Mouse (Mus musculus): ENCODE measurements around the gene Camk1g. TPM values are rescaled to one million over a fixed set of nuclear protein-coding genes. Genes with fewer than 3 reads are reported as not detected.

Camk1g gene
- polyA plus RNA-seq, 1 experiment from 2014 or later = 28.7 TPM

- H3K9ac ChIP-seq (replicated peaks) = no peak overlapping the region
- peaks cover 15% of the 10 kb centered on the region for H3K36me3 ChIP-seq
- H3K9me3 ChIP-seq = no peaks in the 10 kb centered on the region
- H3K27me3 ChIP-seq = no peaks in the 10 kb centered on the region
- H3K4me2 ChIP-seq (replicated peaks) = no peak overlapping the region
- ATAC-seq (ENCODE audit: low FRiP score, low read depth) = no peak
- H3K27ac ChIP-seq (replicated peaks) = no peak overlapping the region
- 78% methylated on average over 4 of the region's 4 CpGs for WGBS
- H3K4me1 ChIP-seq = no peaks in the 10 kb centered on the region; the same call in 1 of the 2 replicates
- H3K4me3 ChIP-seq = no peak overlapping the region
Measured at GRCm38 (mm10) chr1:193343853-193344252, 26.2 kb downstream of the Camk1g start.

GRCm38 (mm10) chr1:193342198-193342946, 27.7 kb downstream of the Camk1g start:
- no peak overlapping the region for H3K4me3 ChIP-seq
- H3K36me3 ChIP-seq = no peaks in the 10 kb centered on the region; the same call in 1 of the 2 replicates
- H3K4me1 ChIP-seq = no peaks in the 10 kb centered on the region; the same call in 1 of the 2 replicates
- no peak overlapping the region for H3K27ac ChIP-seq (replicated peaks)
- no peaks in the 10 kb centered on the region for H3K27me3 ChIP-seq
- no peak overlapping the region for H3K9ac ChIP-seq (replicated peaks)
- ATAC-seq (ENCODE audit: low FRiP score, low read depth) = no peak
- 93% methylated on average over 5 of the region's 5 CpGs for WGBS
- no peak overlapping the region for H3K4me2 ChIP-seq (replicated peaks)
- H3K9me3 ChIP-seq = no peaks in the 10 kb centered on the region

GRCm38 (mm10) chr1:193338363-193338995, 31.6 kb downstream of the Camk1g start:
- no peak overlapping the region for H3K4me3 ChIP-seq
- peaks cover 7% of the 10 kb centered on the region for H3K4me1 ChIP-seq
- no peak overlapping the region for H3K9ac ChIP-seq (replicated peaks)
- H3K9me3 ChIP-seq = no peaks in the 10 kb centered on the region
- H3K27me3 ChIP-seq = no peaks in the 10 kb centered on the region
- H3K27ac ChIP-seq (replicated peaks) = no peak overlapping the region
- H3K4me2 ChIP-seq (replicated peaks) = no peak overlapping the region
- no peaks in the 10 kb centered on the region for H3K36me3 ChIP-seq
- ATAC-seq (ENCODE audit: low FRiP score, low read depth) = no peak
- WGBS = 88% methylated on average over 9 of the region's 9 CpGs

- H3K4me2 ChIP-seq (replicated peaks) = no peak overlapping the region
- peaks cover 7% of the 10 kb centered on the region for H3K4me1 ChIP-seq
- H3K27ac ChIP-seq (replicated peaks) = no peak overlapping the region
- no peaks in the 10 kb centered on the region for H3K36me3 ChIP-seq
- 62% methylated on average over 4 of the region's 4 CpGs for WGBS
- H3K4me3 ChIP-seq = no peak overlapping the region
- no peaks in the 10 kb centered on the region for H3K9me3 ChIP-seq
- no peak overlapping the region for H3K9ac ChIP-seq (replicated peaks)
- H3K27me3 ChIP-seq = no peaks in the 10 kb centered on the region
- ATAC-seq (ENCODE audit: low FRiP score, low read depth) = no peak
Measured at GRCm38 (mm10) chr1:193337787-193338310, 32.2 kb downstream of the Camk1g start.

GRCm38 (mm10) chr1:193337018-193337321, 33.1 kb downstream of the Camk1g start:
- Histone ChIP-seq H3K27me3 (no peaks in the 10 kb centered on the region), H3K4me1 (peaks cover 7% of the 10 kb centered on the region), H3K4me3 (no peak overlapping the region), H3K9me3 (no peaks in the 10 kb centered on the region), H3K36me3 (no peaks in the 10 kb centered on the region), H3K4me2 (replicated peaks) (no peak overlapping the region), H3K9ac (replicated peaks) (no peak overlapping the region), H3K27ac (replicated peaks) (no peak overlapping the region)
- WGBS = 95% methylated on average over 9 of the region's 9 CpGs
- no peak for ATAC-seq (ENCODE audit: low FRiP score, low read depth)

- no peaks in the 10 kb centered on the region for H3K27me3 ChIP-seq
- H3K9me3 ChIP-seq = no peaks in the 10 kb centered on the region
- H3K27ac ChIP-seq (replicated peaks) = no peak overlapping the region
- WGBS = 84% methylated on average over 7 of the region's 7 CpGs
- H3K4me3 ChIP-seq = no peak overlapping the region
- peaks cover 7% of the 10 kb centered on the region for H3K4me1 ChIP-seq
- H3K36me3 ChIP-seq = no peaks in the 10 kb centered on the region
- H3K4me2 ChIP-seq (replicated peaks) = no peak overlapping the region
- H3K9ac ChIP-seq (replicated peaks) = no peak overlapping the region
- ATAC-seq (ENCODE audit: low FRiP score, low read depth) = no peak
Measured at GRCm38 (mm10) chr1:193336122-193337017, 33.7 kb downstream of the Camk1g start.

- no peak overlapping the region for H3K9ac ChIP-seq (replicated peaks)
- no peaks in the 10 kb centered on the region; the same call in 1 of the 2 replicates for H3K27me3 ChIP-seq
- no peak for ATAC-seq (ENCODE audit: low FRiP score, low read depth)
- H3K9me3 ChIP-seq = no peaks in the 10 kb centered on the region
- 80% methylated on average over 6 of the region's 6 CpGs for WGBS
- H3K36me3 ChIP-seq = no peaks in the 10 kb centered on the region
- no peak overlapping the region for H3K4me3 ChIP-seq
- H3K27ac ChIP-seq (replicated peaks) = no peak overlapping the region
- H3K4me2 ChIP-seq (replicated peaks) = no peak overlapping the region
- peaks cover 18% of the 10 kb centered on the region for H3K4me1 ChIP-seq
Measured at GRCm38 (mm10) chr1:193334546-193334945, 35.6 kb downstream of the Camk1g start.

- Histone ChIP-seq H3K27me3 (peaks cover 4% of the 10 kb centered on the region; the same call in 1 of the 2 replicates), H3K27ac (replicated peaks) (no peak overlapping the region), H3K9ac (replicated peaks) (no peak overlapping the region), H3K9me3 (no peaks in the 10 kb centered on the region), H3K4me3 (no peak overlapping the region), H3K4me2 (replicated peaks) (no peak overlapping the region), H3K36me3 (no peaks in the 10 kb centered on the region), H3K4me1 (peaks cover 18% of the 10 kb centered on the region)
- no peak for ATAC-seq (ENCODE audit: low FRiP score, low read depth)
- 82% methylated on average over 3 of the region's 3 CpGs for WGBS
Measured at GRCm38 (mm10) chr1:193333776-193334175, 36.3 kb downstream of the Camk1g start.

DNA sequence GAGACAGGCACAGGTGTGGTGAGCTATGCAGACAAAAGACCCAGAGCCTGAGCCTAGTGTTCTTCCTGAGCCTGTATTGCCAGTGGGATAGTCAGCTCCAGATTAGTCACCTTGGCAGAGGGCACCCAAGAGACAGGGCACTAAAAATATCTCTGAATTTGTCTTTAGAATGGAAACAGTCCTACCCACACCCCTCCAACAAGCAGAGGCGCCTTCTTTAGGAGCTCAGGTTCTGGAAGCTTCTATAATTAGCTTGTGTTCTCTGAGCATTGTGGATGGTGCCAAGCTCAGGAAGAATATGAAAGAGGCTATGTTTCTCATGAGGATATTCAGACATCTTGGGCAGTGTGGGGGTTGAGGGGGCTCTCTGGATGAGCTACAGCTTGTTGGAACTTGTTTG, 37.4 kb downstream of the Camk1g start:
- Histone ChIP-seq H3K27ac (replicated peaks) (no peak overlapping the region), H3K27me3 (peaks cover 6% of the 10 kb centered on the region), H3K9me3 (no peaks in the 10 kb centered on the region), H3K9ac (replicated peaks) (no peak overlapping the region), H3K4me2 (replicated peaks) (no peak overlapping the region), H3K4me3 (no peak overlapping the region), H3K36me3 (no peaks in the 10 kb centered on the region), H3K4me1 (peaks cover 19% of the 10 kb centered on the region)
- no peak for ATAC-seq (ENCODE audit: low FRiP score, low read depth)
- 79% methylated on average over 1 of the region's 1 CpGs for WGBS

DNA sequence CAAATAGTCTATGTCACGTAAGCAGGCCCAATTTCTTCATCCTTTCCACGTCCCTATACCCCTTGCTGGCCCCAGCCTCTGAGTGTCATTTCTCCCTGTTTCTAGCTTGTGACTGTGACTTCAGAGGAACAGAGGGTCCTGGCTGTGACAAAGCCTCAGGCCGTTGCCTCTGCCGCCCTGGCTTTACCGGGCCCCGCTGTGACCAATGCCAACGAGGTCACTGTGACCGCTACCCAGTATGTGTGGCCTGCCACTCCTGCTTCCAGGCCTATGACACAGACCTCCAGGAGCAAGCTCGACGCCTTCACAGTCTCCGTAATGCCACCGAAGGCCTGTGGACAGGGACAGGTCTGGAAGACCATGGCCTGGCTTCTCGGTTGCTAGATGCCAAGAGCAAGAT, 38.1 kb downstream of the Camk1g start:
- H3K4me1 ChIP-seq = peaks cover 21% of the 10 kb centered on the region

DNA sequence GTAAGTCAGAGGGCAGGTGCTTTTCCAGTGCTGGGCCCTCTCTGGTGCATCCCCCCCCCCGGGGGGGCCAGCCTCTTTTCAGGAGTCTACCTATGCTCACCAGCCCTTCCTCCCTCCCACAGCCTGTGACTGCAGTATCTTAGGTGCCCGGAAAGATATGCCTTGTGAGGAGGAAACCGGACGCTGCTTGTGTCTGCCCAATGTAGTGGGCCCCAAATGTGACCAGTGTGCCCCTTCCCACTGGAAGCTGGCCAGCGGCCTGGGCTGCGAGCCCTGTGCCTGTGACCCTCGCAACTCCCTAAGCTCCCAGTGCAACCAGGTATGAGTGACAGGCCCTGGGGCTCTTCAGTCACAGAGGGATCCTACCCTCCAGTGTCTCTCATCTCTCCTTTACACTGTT, 39.5 kb downstream of the Camk1g start:
- no peak for ATAC-seq (ENCODE audit: low FRiP score, low read depth)

More for the DNA sequence above, 38.1 kb downstream of the Camk1g start:
- Histone ChIP-seq H3K27me3 (peaks cover 6% of the 10 kb centered on the region), H3K27ac (replicated peaks) (no peak overlapping the region), H3K4me2 (replicated peaks) (no peak overlapping the region), H3K36me3 (no peaks in the 10 kb centered on the region), H3K4me3 (no peak overlapping the region), H3K9ac (replicated peaks) (no peak overlapping the region), H3K9me3 (no peaks in the 10 kb centered on the region)
- WGBS = 87% methylated on average over 13 of the region's 13 CpGs
- ATAC-seq (ENCODE audit: low FRiP score, low read depth) = no peak

More for the DNA sequence above, 39.5 kb downstream of the Camk1g start:
- WGBS = 82% methylated on average over 7 of the region's 7 CpGs
- Histone ChIP-seq H3K27me3 (peaks cover 6% of the 10 kb centered on the region), H3K9me3 (no peaks in the 10 kb centered on the region), H3K4me1 (peaks cover 21% of the 10 kb centered on the region), H3K4me2 (replicated peaks) (no peak overlapping the region), H3K4me3 (no peak overlapping the region), H3K36me3 (no peaks in the 10 kb centered on the region), H3K27ac (replicated peaks) (no peak overlapping the region), H3K9ac (replicated peaks) (no peak overlapping the region; the same call in 1 of the 2 replicates)
